Mouse (Mus musculus): Measurements from ENCODE around the gene Fstl4. TPM values are rescaled to one million over a fixed set of nuclear protein-coding genes. Genes with fewer than 3 reads are reported as not detected.

Fstl4 gene
- polyA plus RNA-seq (2015; fragmentation: Nextera tagmentation; extraction: Ambion mirVana), result 5.5 and 6.1 TPM in 2 replicates

GRCm38 (mm10) chr11:52764461-52764893, at the start of gene Fstl4:
Gene Fstl4, plus strand, starts transcription at chr11:52764634.
- WGBS, result 0% methylated on average over 44 of the region's 48 CpGs
- peak within 1 kb of the TSS; percentile 81 for H3K4me3 ChIP-seq
- H3K27me3 ChIP-seq, result peaks cover 42% of the 10 kb centered on the region
- peak within 1 kb of the TSS; percentile 100 for H3K4me2 ChIP-seq (replicated peaks)
- H3K36me3 ChIP-seq, result no peaks in the 10 kb centered on the region
- ATAC-seq (replicated peaks), result peak; percentile 35; the same call in 1 of the 2 replicates
- H3K9ac ChIP-seq (replicated peaks), result peak within 1 kb of the TSS; percentile 64
- peaks cover 19% of the 10 kb centered on the region for H3K4me1 ChIP-seq
- no peak within 1 kb of the TSS for H3K27ac ChIP-seq (replicated peaks)
- no peaks in the 10 kb centered on the region for H3K9me3 ChIP-seq

- 74% methylated on average over 1 of the region's 1 CpGs for WGBS
- Histone ChIP-seq H3K4me3 (no peak overlapping the region), H3K27ac (replicated peaks) (no peak overlapping the region), H3K9me3 (no peaks in the 10 kb centered on the region), H3K27me3 (no peaks in the 10 kb centered on the region), H3K4me1 (peaks cover 5% of the 10 kb centered on the region; the same call in 1 of the 2 replicates), H3K9ac (replicated peaks) (no peak overlapping the region), H3K36me3 (no peaks in the 10 kb centered on the region), H3K4me2 (replicated peaks) (no peak overlapping the region)
- ATAC-seq (replicated peaks), result no peak
Measured at GRCm38 (mm10) chr11:52718570-52718969, 45.9 kb upstream of the Fstl4 start.

DNA sequence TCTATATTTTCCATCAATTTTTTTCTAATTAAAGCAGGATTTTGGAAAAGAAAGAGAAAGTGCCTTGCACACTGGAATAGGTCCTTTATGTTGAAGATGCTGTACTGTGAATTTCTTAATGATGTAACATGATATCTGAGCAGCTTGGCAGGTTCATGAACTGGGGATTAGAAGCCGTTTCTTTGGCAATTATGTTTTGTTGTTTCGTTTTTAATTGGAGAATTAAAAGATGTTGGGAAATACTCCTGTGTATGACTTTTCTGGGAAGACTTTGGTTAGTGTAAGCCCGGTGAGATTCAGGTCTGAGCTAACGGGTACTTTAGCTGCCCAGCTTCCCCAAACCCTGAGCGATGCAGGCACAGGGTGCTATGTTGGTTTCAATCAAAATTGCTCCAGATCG, 43.3 kb upstream of the Fstl4 start:
- H3K4me2 ChIP-seq (replicated peaks), result no peak overlapping the region
- ATAC-seq (replicated peaks), result no peak
- no peak overlapping the region for H3K4me3 ChIP-seq
- H3K27ac ChIP-seq (replicated peaks), result no peak overlapping the region
- WGBS, result 30% methylated on average over 6 of the region's 6 CpGs
- no peaks in the 10 kb centered on the region for H3K27me3 ChIP-seq
- peaks cover 5% of the 10 kb centered on the region; the same call in 1 of the 2 replicates for H3K4me1 ChIP-seq
- no peaks in the 10 kb centered on the region for H3K36me3 ChIP-seq
- no peaks in the 10 kb centered on the region for H3K9me3 ChIP-seq
- no peak overlapping the region for H3K9ac ChIP-seq (replicated peaks)

- Histone ChIP-seq H3K27ac (replicated peaks) (no peak overlapping the region), H3K4me2 (replicated peaks) (no peak overlapping the region), H3K9me3 (no peaks in the 10 kb centered on the region), H3K36me3 (no peaks in the 10 kb centered on the region), H3K4me1 (peaks cover 5% of the 10 kb centered on the region; the same call in 1 of the 2 replicates), H3K9ac (replicated peaks) (no peak overlapping the region), H3K27me3 (no peaks in the 10 kb centered on the region), H3K4me3 (no peak overlapping the region)
- no peak for ATAC-seq (replicated peaks)
- WGBS, result 76% methylated on average over 4 of the region's 4 CpGs
Measured at GRCm38 (mm10) chr11:52722706-52723105, 41.7 kb upstream of the Fstl4 start.

- H3K9ac ChIP-seq (replicated peaks), result no peak overlapping the region
- H3K4me3 ChIP-seq, result no peak overlapping the region
- H3K27ac ChIP-seq (replicated peaks), result no peak overlapping the region
- no peaks in the 10 kb centered on the region for H3K27me3 ChIP-seq
- 98% methylated on average over 1 of the region's 1 CpGs for WGBS
- H3K36me3 ChIP-seq, result no peaks in the 10 kb centered on the region
- no peaks in the 10 kb centered on the region for H3K9me3 ChIP-seq
- no peak for ATAC-seq (replicated peaks)
- peaks cover 4% of the 10 kb centered on the region; the same call in 1 of the 2 replicates for H3K4me1 ChIP-seq
- no peak overlapping the region for H3K4me2 ChIP-seq (replicated peaks)
Measured at GRCm38 (mm10) chr11:52726001-52726400, 38.4 kb upstream of the Fstl4 start.

DNA sequence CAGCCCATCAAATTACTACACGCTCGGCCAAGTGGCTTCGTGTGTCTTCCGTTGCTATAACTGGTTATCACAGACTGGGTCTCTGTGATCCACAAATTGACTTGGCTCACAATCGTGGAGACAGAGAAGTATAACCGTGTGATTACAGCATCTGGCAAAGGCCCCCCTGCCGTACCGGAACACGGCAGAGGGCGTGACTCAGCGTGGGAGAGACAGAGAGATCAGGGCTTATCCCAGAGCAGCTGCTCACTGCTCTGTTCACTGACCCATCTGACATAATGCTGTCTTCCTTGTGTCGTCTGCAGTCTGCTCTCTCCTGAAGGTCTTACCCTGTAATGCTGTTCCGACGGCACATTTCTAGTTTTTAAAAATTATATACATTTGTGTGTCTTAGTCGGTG, 36.0 kb upstream of the Fstl4 start:
- 71% methylated on average over 15 of the region's 15 CpGs for WGBS
- no peaks in the 10 kb centered on the region for H3K4me1 ChIP-seq
- ATAC-seq (replicated peaks), result no peak

GRCm38 (mm10) chr11:52729890-52730289, 34.5 kb upstream of the Fstl4 start:
- no peaks in the 10 kb centered on the region for H3K9me3 ChIP-seq
- no peaks in the 10 kb centered on the region for H3K27me3 ChIP-seq
- 88% methylated on average over 5 of the region's 5 CpGs for WGBS
- no peaks in the 10 kb centered on the region for H3K36me3 ChIP-seq
- H3K9ac ChIP-seq (replicated peaks), result no peak overlapping the region
- no peak for ATAC-seq (replicated peaks)
- H3K27ac ChIP-seq (replicated peaks), result no peak overlapping the region
- no peak overlapping the region for H3K4me2 ChIP-seq (replicated peaks)
- H3K4me3 ChIP-seq, result no peak overlapping the region
- H3K4me1 ChIP-seq, result no peaks in the 10 kb centered on the region

More for the DNA sequence above, 36.0 kb upstream of the Fstl4 start:
- Histone ChIP-seq H3K27me3 (no peaks in the 10 kb centered on the region), H3K9me3 (no peaks in the 10 kb centered on the region), H3K9ac (replicated peaks) (no peak overlapping the region), H3K4me3 (no peak overlapping the region), H3K4me2 (replicated peaks) (no peak overlapping the region), H3K27ac (replicated peaks) (no peak overlapping the region), H3K36me3 (no peaks in the 10 kb centered on the region)

DNA sequence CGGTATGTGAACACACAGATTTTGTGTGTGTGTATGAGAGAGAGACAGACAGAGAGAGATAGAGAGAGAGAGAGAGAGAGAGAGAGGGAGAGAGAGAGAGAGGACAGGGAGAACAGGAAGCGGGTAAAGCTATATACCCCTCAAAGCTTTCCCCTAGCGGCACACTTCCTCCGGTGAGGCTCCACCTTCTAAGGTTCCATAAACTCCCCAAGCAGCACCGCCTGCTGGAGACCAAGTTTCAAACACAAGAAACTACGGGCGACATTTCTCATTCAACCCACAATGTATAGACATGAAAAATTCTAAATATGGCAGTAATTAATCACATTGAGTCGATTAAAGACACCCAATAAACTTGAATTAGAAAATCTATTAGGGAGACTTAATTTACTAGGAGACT, 32.5 kb upstream of the Fstl4 start:
- no peak for ATAC-seq (replicated peaks)

DNA sequence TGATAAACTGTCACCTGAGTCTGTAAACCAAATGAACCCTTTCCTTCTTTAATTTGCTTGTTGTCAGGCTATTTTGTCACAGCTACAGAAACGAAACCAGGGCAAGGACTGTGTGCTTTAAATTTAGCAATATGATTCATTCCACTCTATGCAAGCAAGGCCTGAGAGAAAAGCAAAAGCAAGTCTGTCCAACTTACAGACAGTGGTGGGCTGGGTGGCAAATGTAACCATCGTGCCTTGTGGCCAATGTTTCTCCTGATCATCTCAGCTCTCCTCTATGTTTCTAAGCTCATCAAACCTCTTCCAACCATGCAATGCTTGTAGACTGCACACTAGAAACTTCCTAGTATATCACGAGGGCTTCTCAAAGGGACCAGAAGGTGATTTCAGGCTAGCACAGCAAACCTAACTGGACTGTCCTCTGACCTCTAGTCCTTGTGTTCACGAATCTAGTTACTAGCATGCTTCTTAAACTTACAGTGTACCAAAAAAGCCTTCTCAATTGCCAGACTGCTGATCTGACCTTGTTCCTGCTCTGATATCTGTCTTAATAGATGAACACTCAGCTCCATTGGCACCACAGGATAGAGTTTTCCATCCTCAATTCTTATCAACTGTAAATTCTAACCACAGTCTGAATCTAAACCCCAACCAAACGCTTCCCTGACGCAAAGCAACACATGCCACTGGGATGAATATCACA, 29.8 kb upstream of the Fstl4 start:
- Histone ChIP-seq H3K4me1 (no peaks in the 10 kb centered on the region), H3K27ac (replicated peaks) (no peak overlapping the region), H3K9ac (replicated peaks) (no peak overlapping the region), H3K4me2 (replicated peaks) (no peak overlapping the region), H3K9me3 (no peaks in the 10 kb centered on the region), H3K27me3 (no peaks in the 10 kb centered on the region), H3K36me3 (no peaks in the 10 kb centered on the region), H3K4me3 (no peak overlapping the region)
- no peak for ATAC-seq (replicated peaks)
- 89% methylated on average over 6 of the region's 6 CpGs for WGBS

More for the DNA sequence above, 32.5 kb upstream of the Fstl4 start:
- Histone ChIP-seq H3K27ac (replicated peaks) (no peak overlapping the region), H3K9ac (replicated peaks) (no peak overlapping the region), H3K27me3 (no peaks in the 10 kb centered on the region), H3K4me2 (replicated peaks) (no peak overlapping the region), H3K4me3 (no peak overlapping the region), H3K9me3 (no peaks in the 10 kb centered on the region), H3K36me3 (no peaks in the 10 kb centered on the region), H3K4me1 (no peaks in the 10 kb centered on the region)
- WGBS, result 53% methylated on average over 8 of the region's 8 CpGs

DNA sequence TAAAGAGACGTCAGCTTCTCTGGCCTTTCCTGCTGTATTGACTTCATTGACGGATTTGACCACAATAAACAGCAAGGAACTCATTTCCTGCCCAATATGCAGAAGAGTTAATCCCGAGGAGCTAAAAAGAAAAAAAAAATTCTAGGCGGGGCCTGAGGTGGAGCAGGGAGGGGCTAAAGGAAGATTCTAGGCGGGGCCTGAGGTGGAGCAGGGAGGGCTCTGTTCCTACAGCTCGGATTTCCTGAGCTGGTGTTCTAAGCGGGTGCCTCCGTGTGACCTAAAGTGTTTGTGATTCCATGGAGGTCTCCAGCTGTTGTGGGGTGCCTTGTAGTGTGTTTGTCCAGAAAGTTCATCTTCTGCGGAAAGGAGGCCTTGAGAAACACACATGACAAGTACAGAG, 25.2 kb upstream of the Fstl4 start:
- 25% methylated on average over 9 of the region's 9 CpGs for WGBS
- Histone ChIP-seq H3K4me3 (no peak overlapping the region), H3K9ac (replicated peaks) (no peak overlapping the region), H3K36me3 (no peaks in the 10 kb centered on the region), H3K4me1 (no peaks in the 10 kb centered on the region), H3K27ac (replicated peaks) (no peak overlapping the region), H3K4me2 (replicated peaks) (no peak overlapping the region), H3K27me3 (no peaks in the 10 kb centered on the region), H3K9me3 (no peaks in the 10 kb centered on the region)
- no peak for ATAC-seq (replicated peaks)

- no peaks in the 10 kb centered on the region for H3K27me3 ChIP-seq
- H3K4me1 ChIP-seq, result no peaks in the 10 kb centered on the region
- H3K9me3 ChIP-seq, result no peaks in the 10 kb centered on the region
- no peak overlapping the region for H3K4me2 ChIP-seq (replicated peaks)
- H3K27ac ChIP-seq (replicated peaks), result no peak overlapping the region
- H3K9ac ChIP-seq (replicated peaks), result no peak overlapping the region
- no peak for ATAC-seq (replicated peaks)
- no peak overlapping the region for H3K4me3 ChIP-seq
- no peaks in the 10 kb centered on the region for H3K36me3 ChIP-seq
Measured at GRCm38 (mm10) chr11:52740466-52740865, 24.0 kb upstream of the Fstl4 start.

GRCm38 (mm10) chr11:52743956-52744355, 20.5 kb upstream of the Fstl4 start:
- Histone ChIP-seq H3K4me1 (no peaks in the 10 kb centered on the region), H3K4me2 (replicated peaks) (no peak overlapping the region), H3K27ac (replicated peaks) (no peak overlapping the region), H3K27me3 (no peaks in the 10 kb centered on the region), H3K9ac (replicated peaks) (no peak overlapping the region), H3K36me3 (no peaks in the 10 kb centered on the region), H3K9me3 (no peaks in the 10 kb centered on the region), H3K4me3 (no peak overlapping the region)
- no peak for ATAC-seq (replicated peaks)
